Comparison of ENCODE assay signal across 20 mouse cellular contexts in genomic region chr8:118316440-118316839, GRCm38 (mm10). TPM values are rescaled to one million over a fixed set of nuclear protein-coding genes. Genes with fewer than 3 reads are reported as not detected.
A peak's percentile ranks its signal among the peaks of the same experiment; 100 is the strongest.
DNase-seq lines count a peak whose midpoint lies in the region; ATAC-seq lines count a peak whose summit lies in the region.
"Had no signal": no experiment of that assay in that cellular context is flagged by ENCODE, and none has a peak within 500 bp of the region (broad histone marks: within the 10 kb centered on the region; RNA-seq: fewer than 3 reads in every experiment).

No protein-coding gene starts in this region.

- H3K36me3 ChIP-seq in hindbrain, embryonic 13.5 days = no peaks in the 10 kb centered on the region
- H3K36me3 ChIP-seq in hindbrain, embryonic 12.5 days = no peaks in the 10 kb centered on the region
- H3K36me3 ChIP-seq in stomach, embryonic 16.5 days (ENCODE audit: control insufficient read depth, insufficient read depth, low read length) = no peaks in the 10 kb centered on the region
- H3K36me3 ChIP-seq: forebrain, embryonic 15.5 days; heart, embryonic 15.5 days had no signal

- H3K27ac ChIP-seq in hindbrain, embryonic 13.5 days = peak overlapping the region; percentile 14; the same call in 1 of the 2 replicates
- H3K27ac ChIP-seq in hindbrain, embryonic 12.5 days = no peak overlapping the region
- H3K27ac ChIP-seq in stomach, embryonic 16.5 days (ENCODE audit: low read length) = peak overlapping the region; percentile 66
- H3K27ac ChIP-seq: forebrain, embryonic 15.5 days; heart, adult 2 months; heart, embryonic 15.5 days; hindbrain, postnatal 0 days had no signal

- no peaks in the 10 kb centered on the region for H3K9me3 ChIP-seq in hindbrain, embryonic 13.5 days
- no peaks in the 10 kb centered on the region for H3K9me3 ChIP-seq in hindbrain, embryonic 12.5 days (replicated peaks)
- no peaks in the 10 kb centered on the region for H3K9me3 ChIP-seq in stomach, embryonic 16.5 days (replicated peaks; ENCODE audit: control insufficient read depth, low read length)
- H3K9me3 ChIP-seq: forebrain, embryonic 15.5 days; heart, embryonic 15.5 days had no signal

- no peaks in the 10 kb centered on the region for H3K27me3 ChIP-seq in hindbrain, embryonic 13.5 days
- H3K27me3 ChIP-seq in hindbrain, embryonic 12.5 days = no peaks in the 10 kb centered on the region
- no peaks in the 10 kb centered on the region for H3K27me3 ChIP-seq in stomach, embryonic 16.5 days (ENCODE audit: control insufficient read depth, insufficient read depth, low read length)
- H3K27me3 ChIP-seq: forebrain, embryonic 15.5 days; heart, embryonic 15.5 days had no signal

- no peak overlapping the region for H3K9ac ChIP-seq in hindbrain, embryonic 13.5 days
- H3K9ac ChIP-seq in hindbrain, embryonic 12.5 days = no peak overlapping the region
- H3K9ac ChIP-seq in stomach, embryonic 16.5 days (ENCODE audit: low read length) = no peak overlapping the region
- H3K9ac ChIP-seq: forebrain, embryonic 15.5 days; heart, embryonic 15.5 days had no signal

- peak; percentile 29 for DNase-seq in urinary bladder, adult 2 months (ENCODE audit: low spot score)
- no peak for DNase-seq in urinary bladder, postnatal 10 days (ENCODE audit: low spot score)
- DNase-seq in gastrocnemius, postnatal 14 days = no peak
- DNase-seq in adrenal gland, postnatal 14 days = no peak
- DNase-seq: adrenal gland, postnatal 10 days; cerebellum, adult 11-12 months; cerebellum, adult 9-11 months; cerebellum, postnatal 36 days; gastrocnemius, postnatal 10 days; heart, adult 2 months; heart, postnatal 14 days had no signal

- H3K4me1 ChIP-seq in hindbrain, embryonic 13.5 days (replicated peaks) = peaks cover 13% of the 10 kb centered on the region
- no peaks in the 10 kb centered on the region for H3K4me1 ChIP-seq in hindbrain, embryonic 12.5 days
- H3K4me1 ChIP-seq in stomach, embryonic 16.5 days (ENCODE audit: control insufficient read depth, insufficient read depth, low read length) = 0 out of 2 replicates have a peak, but pooled peaks cover 2% of the 10 kb centered on the region

- no peak overlapping the region for H3K4me2 ChIP-seq in hindbrain, embryonic 13.5 days
- H3K4me2 ChIP-seq in hindbrain, embryonic 12.5 days (replicated peaks) = no peak overlapping the region
- H3K4me2 ChIP-seq in stomach, embryonic 16.5 days (ENCODE audit: low read depth, low read length) = no peak overlapping the region
- H3K4me2 ChIP-seq: forebrain, embryonic 15.5 days; heart, embryonic 11.5 days; heart, embryonic 15.5 days had no signal

- whole genome bisulfite sequencing in hindbrain, embryonic 13.5 days = 73% methylated on average over 12 of the region's 12 CpGs
- WGBS in hindbrain, embryonic 12.5 days = 80% methylated on average over 12 of the region's 12 CpGs
- 44% methylated on average over 12 of the region's 12 CpGs for WGBS in stomach, embryonic 16.5 days

- ATAC-seq in hindbrain, embryonic 13.5 days (ENCODE audit: low FRiP score) = no peak; the same call in 1 of the 2 replicates
- ATAC-seq in hindbrain, embryonic 12.5 days (ENCODE audit: low FRiP score) = no peak
- 0 out of 2 replicates have a peak, but pooled peaks have one; percentile 59 for ATAC-seq in stomach, embryonic 16.5 days (ENCODE audit: insufficient read depth, low FRiP score)
- ATAC-seq: forebrain, embryonic 15.5 days; hindbrain, postnatal 0 days had no signal

- intact Hi-C loops in gastrocnemius, postnatal 14 days (cut with DNase I; ENCODE audit: low total_unique reads) = no loop called here

- no peak overlapping the region for H3K4me3 ChIP-seq in hindbrain, embryonic 13.5 days
- H3K4me3 ChIP-seq in hindbrain, embryonic 12.5 days = no peak overlapping the region
- H3K4me3 ChIP-seq in stomach, embryonic 16.5 days (replicated peaks; ENCODE audit: low read length) = no peak overlapping the region
- H3K4me3 ChIP-seq: forebrain, embryonic 15.5 days; heart, adult 2 months; heart, embryonic 15.5 days had no signal

RNA-seq across cellular contexts. Expression of gene Cdh13, which starts 32.9 kb away (rescaled TPM):
- polyA plus RNA-seq in hindbrain, embryonic 13.5 days (2015; fragmentation: Nextera tagmentation; extraction: Ambion mirVana) = 59.2 and 68.3 TPM in 2 replicates
- polyA plus RNA-seq in hindbrain, embryonic 12.5 days (2016; fragmentation: Nextera tagmentation; extraction: Ambion mirVana) = 21.2 and 25.7 TPM in 2 replicates
- 21.0 and 33.4 TPM in 2 replicates for polyA plus RNA-seq in urinary bladder, adult 2 months (2012; rRNA removed)
- 19.9 and 20.4 TPM in 2 replicates for polyA plus RNA-seq in stomach, embryonic 16.5 days (2015; fragmentation: Nextera tagmentation; extraction: Ambion mirVana)
- total RNA-seq in gastrocnemius, postnatal 14 days (2021) = 100 to 1,000 TPM in 1 of 2 experiments, 10 to 100 TPM in 1; 77.5 to 130 TPM
- 19.8 and 27.9 TPM in 2 replicates for total RNA-seq in adrenal gland, postnatal 14 days (2021)
- total RNA-seq: hematopoietic stem cell, adult 5-6 weeks; MEL had no signal
